ENCODE assay signal across 17 mouse cellular contexts in the genomic region with DNA sequence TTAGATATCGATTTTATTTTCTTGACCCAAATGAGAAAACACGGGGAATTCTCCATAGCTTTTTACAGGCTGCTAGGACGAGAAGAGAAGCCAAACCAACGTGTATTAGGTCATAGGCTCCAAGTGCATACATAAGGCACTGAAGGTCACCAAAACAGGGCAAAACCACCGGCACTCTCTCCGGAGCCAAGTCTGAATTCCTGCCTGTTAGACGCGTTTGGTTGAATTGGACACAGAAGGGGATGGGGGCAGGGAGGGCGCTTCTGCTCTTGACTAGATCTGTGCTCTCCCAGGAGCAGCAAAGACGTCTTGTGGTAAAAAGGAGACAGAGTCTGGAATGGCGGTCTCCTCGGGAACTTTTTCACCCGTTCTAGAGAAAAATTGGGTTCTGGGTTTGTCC. TPM values are rescaled to one million over a fixed set of nuclear protein-coding genes. Genes with fewer than 3 reads are reported as not detected.
DNase-seq lines count a peak whose midpoint lies in the region; ATAC-seq and TF ChIP-seq lines count a peak whose summit lies in the region.
"Had no signal": no experiment of that assay in that cellular context is flagged by ENCODE, and none has a peak within 500 bp of the region (broad histone marks: within the 10 kb centered on the region; RNA-seq: fewer than 3 reads in every experiment).

No protein-coding gene starts in this region.

- ATAC-seq in neural tube, embryonic 13.5 days (ENCODE audit: low read depth) = no peak
- ATAC-seq in neural tube, embryonic 15.5 days (ENCODE audit: low FRiP score) = no peak
- no peak for ATAC-seq in embryonic facial prominence, embryonic 11.5 days (replicated peaks; ENCODE audit: insufficient number of reproducible peaks, low FRiP score, low TSS enrichment, low read depth)
- ATAC-seq in limb, embryonic 15.5 days (ENCODE audit: insufficient number of reproducible peaks, low FRiP score, low TSS enrichment, low read depth) = no peak
- no peak for ATAC-seq in stomach, postnatal 0 days (ENCODE audit: low FRiP score, low TSS enrichment)
- ATAC-seq: forebrain, postnatal 0 days had no signal

- H3K27ac ChIP-seq in neural tube, embryonic 13.5 days (replicated peaks) = no peak overlapping the region
- no peak overlapping the region for H3K27ac ChIP-seq in neural tube, embryonic 15.5 days (replicated peaks)
- no peak overlapping the region for H3K27ac ChIP-seq in embryonic facial prominence, embryonic 11.5 days (replicated peaks; ENCODE audit: low read depth, low read length)
- H3K27ac ChIP-seq in limb, embryonic 15.5 days = no peak overlapping the region
- H3K27ac ChIP-seq in stomach, postnatal 0 days (replicated peaks) = peak overlapping the region; percentile 56
- H3K27ac ChIP-seq: heart, embryonic 15.5 days; hindbrain, embryonic 15.5 days; layer of hippocampus, adult 2 months; liver, embryonic 14.5 days had no signal

- DNase-seq in embryonic facial prominence, embryonic 11.5 days (ENCODE audit: low spot score) = peak; percentile 53
- DNase-seq in stomach, postnatal 0 days (ENCODE audit: low spot score) = peak; percentile 31
- no peak for DNase-seq in layer of hippocampus, adult 8-10 months (ENCODE audit: low spot score in 2 of 2)
- no peak for DNase-seq in cerebellum, adult 9-10 months
- DNase-seq: cerebellum, adult 9-11 months; forebrain, postnatal 0 days; gastrocnemius, postnatal 25 days; kidney, adult 8-10 months; right cerebral cortex, postnatal 4 days; thymus, postnatal 25 days had no signal

- H3K4me3 ChIP-seq in neural tube, embryonic 13.5 days = no peak overlapping the region
- no peak overlapping the region for H3K4me3 ChIP-seq in neural tube, embryonic 15.5 days (replicated peaks)
- no peak overlapping the region for H3K4me3 ChIP-seq in embryonic facial prominence, embryonic 11.5 days (ENCODE audit: low read depth, low read length)
- no peak overlapping the region for H3K4me3 ChIP-seq in limb, embryonic 15.5 days
- no peak overlapping the region for H3K4me3 ChIP-seq in stomach, postnatal 0 days (ENCODE audit: low read depth, low read length)
- H3K4me3 ChIP-seq: heart, embryonic 15.5 days; hindbrain, embryonic 15.5 days; layer of hippocampus, adult 2 months had no signal

- TF ChIP-seq EP300 in stomach, postnatal 0 days (optimal IDR thresholded peaks at IDR 0.05) = no peak

- 48% methylated on average over 13 of the region's 13 CpGs for WGBS in neural tube, embryonic 13.5 days
- 48% methylated on average over 13 of the region's 13 CpGs for WGBS in neural tube, embryonic 15.5 days
- 28% methylated on average over 13 of the region's 13 CpGs for WGBS in embryonic facial prominence, embryonic 11.5 days
- 26% methylated on average over 13 of the region's 13 CpGs for WGBS in limb, embryonic 15.5 days
- WGBS in stomach, postnatal 0 days = 32% methylated on average over 13 of the region's 13 CpGs

- H3K27me3 ChIP-seq in neural tube, embryonic 13.5 days = no peaks in the 10 kb centered on the region
- H3K27me3 ChIP-seq in neural tube, embryonic 15.5 days (replicated peaks) = 0 out of 2 replicates have a peak, but pooled peaks cover under 1% of the 10 kb centered on the region
- H3K27me3 ChIP-seq in embryonic facial prominence, embryonic 11.5 days (ENCODE audit: control insufficient read depth, insufficient read depth, low read length) = no peaks in the 10 kb centered on the region; the same call in 1 of the 2 replicates
- H3K27me3 ChIP-seq in limb, embryonic 15.5 days = peaks cover 14% of the 10 kb centered on the region
- no peaks in the 10 kb centered on the region for H3K27me3 ChIP-seq in stomach, postnatal 0 days (ENCODE audit: control insufficient read depth, insufficient read depth, low read length)

- no peak for TF ChIP-seq CTCF in stomach, postnatal 0 days (IDR thresholded peaks at IDR 0.05; ENCODE audit: low read depth)

- H3K36me3 ChIP-seq in neural tube, embryonic 13.5 days = no peaks in the 10 kb centered on the region
- no peaks in the 10 kb centered on the region for H3K36me3 ChIP-seq in neural tube, embryonic 15.5 days
- H3K36me3 ChIP-seq in embryonic facial prominence, embryonic 11.5 days (replicated peaks; ENCODE audit: control insufficient read depth, insufficient read depth, low read depth, low read length) = no peaks in the 10 kb centered on the region
- no peaks in the 10 kb centered on the region for H3K36me3 ChIP-seq in limb, embryonic 15.5 days
- H3K36me3 ChIP-seq in stomach, postnatal 0 days (ENCODE audit: control insufficient read depth, insufficient read depth, low read length) = no peaks in the 10 kb centered on the region
- H3K36me3 ChIP-seq: heart, embryonic 15.5 days; hindbrain, embryonic 15.5 days had no signal

- no peaks in the 10 kb centered on the region for H3K9me3 ChIP-seq in neural tube, embryonic 13.5 days
- no peaks in the 10 kb centered on the region for H3K9me3 ChIP-seq in neural tube, embryonic 15.5 days (replicated peaks)
- H3K9me3 ChIP-seq in embryonic facial prominence, embryonic 11.5 days (replicated peaks; ENCODE audit: control insufficient read depth, low read length) = no peaks in the 10 kb centered on the region
- H3K9me3 ChIP-seq in limb, embryonic 15.5 days = no peaks in the 10 kb centered on the region
- H3K9me3 ChIP-seq in stomach, postnatal 0 days (ENCODE audit: control insufficient read depth, low read length) = no peaks in the 10 kb centered on the region
- H3K9me3 ChIP-seq: heart, embryonic 15.5 days; hindbrain, embryonic 15.5 days had no signal

- H3K9ac ChIP-seq in neural tube, embryonic 13.5 days = no peak overlapping the region
- no peak overlapping the region for H3K9ac ChIP-seq in neural tube, embryonic 15.5 days (replicated peaks)
- no peak overlapping the region for H3K9ac ChIP-seq in embryonic facial prominence, embryonic 11.5 days (replicated peaks; ENCODE audit: low read length)
- no peak overlapping the region for H3K9ac ChIP-seq in limb, embryonic 15.5 days
- H3K9ac ChIP-seq in stomach, postnatal 0 days (ENCODE audit: low read length) = no peak overlapping the region
- H3K9ac ChIP-seq: forebrain, postnatal 0 days; heart, embryonic 15.5 days; hindbrain, embryonic 15.5 days; liver, embryonic 14.5 days had no signal

- H3K4me1 ChIP-seq in neural tube, embryonic 13.5 days (replicated peaks) = peaks cover 79% of the 10 kb centered on the region
- peaks cover 33% of the 10 kb centered on the region for H3K4me1 ChIP-seq in neural tube, embryonic 15.5 days
- peaks cover 6% of the 10 kb centered on the region for H3K4me1 ChIP-seq in embryonic facial prominence, embryonic 11.5 days (ENCODE audit: control insufficient read depth, insufficient read depth, low read length)
- peaks cover 52% of the 10 kb centered on the region for H3K4me1 ChIP-seq in limb, embryonic 15.5 days
- H3K4me1 ChIP-seq in stomach, postnatal 0 days (replicated peaks; ENCODE audit: control insufficient read depth, insufficient read depth) = no peaks in the 10 kb centered on the region
- H3K4me1 ChIP-seq: heart, embryonic 15.5 days had no signal

- H3K4me2 ChIP-seq in neural tube, embryonic 13.5 days = peak overlapping the region; percentile 7; the same call in 1 of the 2 replicates
- H3K4me2 ChIP-seq in neural tube, embryonic 15.5 days = no peak overlapping the region; the same call in 1 of the 2 replicates
- no peak overlapping the region for H3K4me2 ChIP-seq in embryonic facial prominence, embryonic 11.5 days (ENCODE audit: low read depth, low read length)
- 0 out of 2 replicates have a peak overlapping the region, but pooled peaks have one; percentile 6 for H3K4me2 ChIP-seq in limb, embryonic 15.5 days
- H3K4me2 ChIP-seq in stomach, postnatal 0 days (replicated peaks; ENCODE audit: low read depth) = 0 out of 2 replicates have a peak overlapping the region, but pooled peaks have one; percentile 20
- H3K4me2 ChIP-seq: heart, embryonic 15.5 days; hindbrain, embryonic 15.5 days had no signal

RNA-seq across cellular contexts. Expression of gene Eya2, which starts 6.1 kb away (rescaled TPM):
- 13.2 and 18.2 TPM in 2 replicates for polyA plus RNA-seq in neural tube, embryonic 13.5 days (2015; fragmentation: Nextera tagmentation; extraction: Ambion mirVana)
- 5.2 and 11.3 TPM in 2 replicates for polyA plus RNA-seq in neural tube, embryonic 15.5 days (2015; fragmentation: Nextera tagmentation; extraction: Ambion mirVana)
- 27.2 and 32.0 TPM in 2 replicates for polyA plus RNA-seq in embryonic facial prominence, embryonic 11.5 days (2014; fragmentation: Nextera tagmentation; extraction: Ambion mirVana)
- polyA plus RNA-seq in limb, embryonic 15.5 days (2015; fragmentation: Nextera tagmentation; extraction: Ambion mirVana) = 11.4 and 12.8 TPM in 2 replicates
- polyA plus RNA-seq in stomach, postnatal 0 days (2015; fragmentation: Nextera tagmentation; extraction: Ambion mirVana) = 15.5 and 21.6 TPM in 2 replicates
- 1 to 10 TPM; 2.6 to 4.5 (median 3.0) TPM for total RNA-seq in layer of hippocampus, adult 8-10 months (2022)

Comparison
In these comparisons a context has a peak if more than half of its experiments do, and no peak if none do; other contexts are left out.
1. H3K4me2 ChIP-seq: peak in neural tube, embryonic 13.5 days (single experiment), limb, embryonic 15.5 days (single experiment) and stomach, postnatal 0 days (single experiment); none in neural tube, embryonic 15.5 days (single experiment) and embryonic facial prominence, embryonic 11.5 days (single experiment).
2. DNase-seq: peak in embryonic facial prominence, embryonic 11.5 days (single experiment) and stomach, postnatal 0 days (single experiment); none in layer of hippocampus, adult 8-10 months (0 of 2) and cerebellum, adult 9-10 months (single experiment).